Mouse (Mus musculus) lung, embryonic 15.5 days (tissue): ENCODE data around the gene Kcns3. TPM values are rescaled to one million over a fixed set of nuclear protein-coding genes. Genes with fewer than 3 reads are reported as not detected.
"Not testable (repeated sequence)": the region's sequence is repeated elsewhere in the genome, so short reads cannot be mapped to it uniquely, and the experiment has no call there.

ENCODE experiments used
- ATAC-seq: fragments of 200-750 bp; cut with Nextera tagmentation; 2 replicates; pipeline ENCODE4 v1.8.0; 2017; ENCODE audit warnings: moderate number of reproducible peaks, borderline replicate concordance; ENCODE audit not compliant: low FRiP score, low TSS enrichment; ENCODE audit errors: extremely low read depth
- H3K27ac ChIP-seq: fragments of 300-500 bp; sonication (generic); 2 replicates; pipeline ENCODE4 v1.5.1; 2015; ENCODE audit warnings: moderate library complexity, mild to moderate bottlenecking, inconsistent platforms
- H3K27me3 ChIP-seq: fragments of 300-500 bp; sonication (generic); 2 replicates; pipeline ENCODE4 v1.6.1; 2015; ENCODE audit warnings: inconsistent platforms
- H3K36me3 ChIP-seq: fragments of 300-500 bp; sonication (generic); 2 replicates; pipeline ENCODE4 v1.6.1; 2015; ENCODE audit warnings: inconsistent platforms
- H3K4me1 ChIP-seq: fragments of 300-500 bp; sonication (generic); 2 replicates; pipeline ENCODE4 v1.6.1; 2015; ENCODE audit warnings: inconsistent platforms
- H3K4me2 ChIP-seq: fragments of 300-500 bp; sonication (generic); 2 replicates; pipeline ENCODE4 v1.6.1; 2015; ENCODE audit warnings: inconsistent platforms, mild to moderate bottlenecking, moderate library complexity
- H3K4me3 ChIP-seq: fragments of 300-500 bp; sonication (generic); 2 replicates; pipeline ENCODE4 v1.5.1; 2015; ENCODE audit warnings: mild to moderate bottlenecking, inconsistent platforms
- H3K9ac ChIP-seq: fragments of 300-500 bp; sonication (generic); 2 replicates; pipeline ENCODE4 v1.6.1; 2015; ENCODE audit warnings: inconsistent platforms
- H3K9me3 ChIP-seq: fragments of 300-500 bp; sonication (generic); 2 replicates; pipeline ENCODE4 v1.6.1; 2016; ENCODE audit warnings: inconsistent platforms
- WGBS: fragments of 180-500 bp; shearing (Covaris S2); methylation state at CpG from one replicate; pipeline ENCODE4 v1.1.7; 2015; 5-methylcytosine and 5-hydroxymethylcytosine counted together
- polyA plus RNA-seq: library from polyadenylated mRNA; unstranded; fragments of >200 nt; fragmentation: Nextera tagmentation; extraction: Ambion mirVana; gene quantifications from 2 replicates; pipeline ENCODE4 v1.2.1, GENCODE M21; 2015

Kcns3 gene
- polyA plus RNA-seq, 1 experiment from 2014 or later: 7.8 TPM

GRCm38 (mm10) chr12:11066865-11067264, 84.0 kb downstream of the Kcns3 start:
- H3K9ac ChIP-seq: no peak overlapping the region
- no peak overlapping the region for H3K4me2 ChIP-seq
- H3K4me3 ChIP-seq: no peak overlapping the region
- H3K27me3 ChIP-seq: no peaks in the 10 kb centered on the region
- WGBS: 67% methylated on average over 2 of the region's 2 CpGs
- ATAC-seq: no peak
- H3K9me3 ChIP-seq: no peaks in the 10 kb centered on the region
- no peaks in the 10 kb centered on the region for H3K36me3 ChIP-seq
- H3K27ac ChIP-seq: no peak overlapping the region
- no peaks in the 10 kb centered on the region for H3K4me1 ChIP-seq

GRCm38 (mm10) chr12:11052676-11053075, 98.2 kb downstream of the Kcns3 start:
- not testable (repeated sequence) for H3K4me1 ChIP-seq, H3K4me2 ChIP-seq, H3K9me3 ChIP-seq, ATAC-seq, H3K36me3 ChIP-seq, H3K9ac ChIP-seq, H3K27ac ChIP-seq, H3K4me3 ChIP-seq, H3K27me3 ChIP-seq
- WGBS: 86% methylated on average over 4 of the region's 4 CpGs

- Histone ChIP-seq H3K9me3 (no peaks in the 10 kb centered on the region), H3K27ac (no peak overlapping the region), H3K4me2 (no peak overlapping the region), H3K36me3 (no peaks in the 10 kb centered on the region), H3K4me1 (no peaks in the 10 kb centered on the region), H3K9ac (no peak overlapping the region), H3K4me3 (no peak overlapping the region), H3K27me3 (no peaks in the 10 kb centered on the region)
- no peak for ATAC-seq
These were observed 109.0 kb downstream of the Kcns3 start for GRCm38 (mm10) chr12:11041821-11042220.

Other genes with a start within 250 kb of the Kcns3 start
- gene Msgn1, start 57.9 kb upstream of the Kcns3 start, polyA plus RNA-seq: not detected in 2 replicates
- 11.7 and 11.9 TPM in 2 replicates for gene Gen1, start 114.7 kb upstream of the Kcns3 start, polyA plus RNA-seq
- 153 and 155 TPM in 2 replicates for gene Smc6, start 114.8 kb upstream of the Kcns3 start, polyA plus RNA-seq